Mouse (Mus musculus) thymus, adult 18-20 months (tissue): ENCODE data around the gene Rimbp2.
"Not testable (repeated sequence)": the region's sequence is repeated elsewhere in the genome, so short reads cannot be mapped to it uniquely, and the experiment has no call there.

Experiments used
- DNase-seq, 2 experiments: peaks; one replicate each; pipeline ENCODE4 v3.0.0; 2022; ENCODE audit warnings: mixed read lengths in 2 of 2

Gene Rimbp2

DNA sequence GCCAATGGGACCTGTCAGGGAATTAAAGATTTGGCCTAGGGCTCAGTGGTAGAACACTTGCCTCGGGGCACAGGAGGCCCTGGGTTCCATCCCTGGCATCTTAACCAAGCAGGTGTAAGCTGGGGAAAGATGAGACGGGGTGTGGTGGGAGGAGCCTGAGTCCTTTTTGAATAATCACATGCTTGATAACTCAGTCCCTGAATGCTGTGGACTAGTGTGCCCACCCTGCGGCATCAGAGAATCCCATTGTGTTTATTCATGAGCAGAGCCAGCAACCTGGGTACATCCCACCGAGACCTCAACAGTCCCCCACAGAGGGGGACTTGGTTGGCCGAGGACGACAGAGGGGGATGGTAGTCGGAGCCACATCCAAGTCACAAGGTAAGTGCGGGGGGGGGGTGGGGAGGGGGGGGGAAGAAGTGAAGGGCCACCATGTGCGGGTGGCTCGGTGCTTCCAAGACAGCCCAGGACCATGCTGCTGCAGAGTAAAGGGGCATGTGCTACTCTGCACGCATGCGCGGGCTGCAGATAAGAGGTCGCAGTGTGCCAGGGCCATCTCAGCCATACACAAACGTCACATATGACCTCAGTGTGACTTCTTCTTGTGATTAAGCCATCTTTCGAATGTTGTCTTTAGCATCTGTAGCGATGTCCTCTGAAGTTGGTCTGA is 214.0 kb downstream of the Rimbp2 start:
- no peak for DNase-seq

GRCm38 (mm10) chr5:128735921-128736320 is 217.4 kb downstream of the Rimbp2 start:
- no peak for DNase-seq

DNA sequence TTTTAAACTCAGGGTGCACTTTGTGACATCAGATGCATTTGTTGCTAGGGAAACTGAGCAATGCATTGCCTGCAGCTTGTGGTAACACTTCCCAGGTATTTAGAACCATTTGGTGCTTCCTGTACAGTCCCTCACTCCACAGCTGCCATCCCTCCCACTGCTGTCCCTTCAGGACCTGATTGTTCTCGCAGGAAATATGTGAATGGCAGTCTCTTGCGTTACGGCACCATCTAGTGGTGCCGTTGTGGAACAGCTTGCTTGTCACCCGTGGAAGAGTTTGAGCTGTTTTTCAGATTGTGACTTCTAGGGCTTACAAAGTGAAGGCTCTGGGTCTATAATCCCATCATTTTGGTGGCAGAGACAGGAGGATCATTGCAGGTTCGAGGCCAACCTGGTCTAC is 219.3 kb downstream of the Rimbp2 start:
- no peak for DNase-seq

- DNase-seq, result no peak
Observed at GRCm38 (mm10) chr5:128732416-128733014, 220.8 kb downstream of the Rimbp2 start.

DNA sequence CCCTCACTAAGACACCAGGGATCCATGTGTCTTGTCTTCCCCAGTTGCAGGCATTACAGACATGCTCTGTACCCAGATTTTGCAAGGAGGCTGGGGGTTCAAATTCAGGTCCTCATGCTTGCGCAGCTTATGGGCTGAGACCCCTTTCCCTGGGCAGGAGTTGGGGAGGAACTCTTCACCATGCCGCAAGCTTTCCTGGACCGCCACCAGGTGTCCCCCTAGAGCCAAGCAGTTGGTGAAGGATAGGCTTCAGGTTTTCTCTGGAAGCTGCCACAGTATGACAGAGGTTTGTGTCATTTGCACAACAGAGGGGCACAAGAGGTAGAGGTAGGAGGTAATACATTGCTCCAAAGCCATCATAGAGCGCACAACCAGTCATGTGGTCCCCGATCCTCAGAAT is 222.7 kb downstream of the Rimbp2 start:
- no peak for DNase-seq

GRCm38 (mm10) chr5:128729341-128729740 is 223.9 kb downstream of the Rimbp2 start:
- DNase-seq, result no peak

- not testable (repeated sequence) for DNase-seq
Observed at GRCm38 (mm10) chr5:128720461-128720860, 232.8 kb downstream of the Rimbp2 start.

- no peak for DNase-seq
Observed at GRCm38 (mm10) chr5:128715171-128715570, 238.1 kb downstream of the Rimbp2 start.

GRCm38 (mm10) chr5:128711847-128712246 is 241.4 kb downstream of the Rimbp2 start:
- no peak for DNase-seq

DNA sequence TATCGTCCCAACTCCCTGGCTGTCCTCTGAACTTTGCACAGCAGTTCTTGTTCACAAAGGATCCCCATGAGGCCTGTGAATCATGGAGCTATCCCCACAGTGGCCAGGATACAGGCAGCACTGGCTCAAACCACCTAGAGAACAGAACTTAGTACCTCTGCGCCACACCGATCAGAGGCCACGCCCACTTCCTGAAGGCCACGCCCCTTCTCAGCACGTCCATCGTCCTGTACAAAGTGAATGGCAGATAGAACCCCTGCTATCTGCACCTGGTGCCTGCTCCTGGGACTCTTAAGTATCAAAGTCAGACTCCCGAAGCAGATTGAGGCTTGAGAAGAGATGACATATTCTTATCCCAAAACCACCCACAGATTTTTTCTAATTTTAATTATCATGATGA is 242.7 kb downstream of the Rimbp2 start:
- DNase-seq, result no peak

GRCm38 (mm10) chr5:128708929-128709328 is 244.4 kb downstream of the Rimbp2 start:
- no peak for DNase-seq
